Mouse (Mus musculus) testis, adult 2 months (tissue): ENCODE data around the gene Xylt1. TPM values are rescaled to one million over a fixed set of nuclear protein-coding genes. Genes with fewer than 3 reads are reported as not detected.

Experiments
- H3K27ac ChIP-seq: fragments of 200-500 bp; 2 replicates; pipeline ENCODE4 v1.5.1; 2012; ENCODE audit warnings: low read depth, low read length; ENCODE audit not compliant: control insufficient read depth, insufficient read depth
- H3K27me3 ChIP-seq: fragments of 200-500 bp; 2 replicates; pipeline ENCODE4 v1.6.1; 2012; ENCODE audit warnings: mild to moderate bottlenecking, low read length, moderate library complexity; ENCODE audit not compliant: control insufficient read depth, insufficient read depth
- H3K36me3 ChIP-seq: fragments of 200-500 bp; 2 replicates; pipeline ENCODE4 v1.6.1; 2012; ENCODE audit warnings: mild to moderate bottlenecking, low read length; ENCODE audit not compliant: control insufficient read depth, insufficient read depth
- H3K4me1 ChIP-seq: fragments of 200-500 bp; 2 replicates; pipeline ENCODE4 v1.6.1; 2012; ENCODE audit warnings: low read length; ENCODE audit not compliant: control insufficient read depth, insufficient read depth
- H3K4me3 ChIP-seq: fragments of 200-500 bp; 2 replicates; pipeline ENCODE4 v1.5.1; 2012; ENCODE audit warnings: low read depth, mild to moderate bottlenecking, low read length, moderate library complexity, mixed read lengths; ENCODE audit not compliant: control insufficient read depth
- CTCF ChIP-seq: fragments of 200-500 bp; IDR thresholded peaks from 2 replicates; pipeline ENCODE4 v1.5.1; 2012; ENCODE audit warnings: low read depth, mild to moderate bottlenecking, inconsistent platforms, low read length, moderate library complexity; ENCODE audit not compliant: control insufficient read depth, insufficient read depth, insufficient replicate concordance
- POLR2A ChIP-seq: fragments of 200-500 bp; IDR thresholded peaks from 2 replicates; pipeline ENCODE4 v1.6.1; 2012; ENCODE audit warnings: low read depth, mild to moderate bottlenecking, inconsistent platforms, low read length, moderate library complexity; ENCODE audit not compliant: control insufficient read depth
- polyA plus RNA-seq: library from polyadenylated mRNA; depleted of rRNA; stranded (reverse); fragments of >200 nt; gene quantifications from 2 replicates; pipeline ENCODE4 v1.2.3, GENCODE M21; 2012; rRNA removed

Gene Xylt1
- 0.79 and 1.0 TPM in 2 replicates for polyA plus RNA-seq

- no peak within 1 kb of the TSS for H3K27ac ChIP-seq
- no peaks in the 10 kb centered on the region for H3K27me3 ChIP-seq
These were observed at the start of gene Xylt1 for GRCm38 (mm10) chr7:117380418-117381187. TSS of gene Xylt1 (plus strand) at chr7:117380979.

DNA sequence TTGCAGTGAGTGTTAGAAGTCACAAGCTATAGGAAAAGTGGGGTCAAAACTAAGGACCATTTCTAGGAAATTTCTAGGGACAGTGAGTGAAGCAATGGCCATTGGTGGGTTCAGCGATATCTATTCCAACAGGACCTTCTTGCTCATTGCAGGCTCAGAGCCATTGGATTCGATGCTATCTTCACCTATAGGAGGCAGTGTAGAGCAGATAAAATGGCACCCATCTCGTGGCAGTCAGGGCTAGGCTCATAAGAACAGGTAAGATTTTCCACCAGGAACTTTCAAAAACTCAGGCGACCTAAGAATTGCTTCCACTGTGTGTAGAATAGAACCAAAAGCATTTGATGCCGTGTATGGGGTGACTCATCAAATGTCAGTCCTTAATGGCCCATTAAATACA, 46.8 kb upstream of the Xylt1 start:
- no peaks in the 10 kb centered on the region for H3K36me3 ChIP-seq
- H3K27me3 ChIP-seq, result no peaks in the 10 kb centered on the region
- no peak overlapping the region for H3K27ac ChIP-seq
- TF ChIP-seq CTCF, result no peak
- no peak for TF ChIP-seq POLR2A
- H3K4me3 ChIP-seq, result no peak overlapping the region
- no peaks in the 10 kb centered on the region for H3K4me1 ChIP-seq

More at GRCm38 (mm10) chr7:117380418-117381187, at the start of gene Xylt1:
- no peaks in the 10 kb centered on the region for H3K36me3 ChIP-seq
- H3K4me3 ChIP-seq, result peak within 1 kb of the TSS; percentile 71
- H3K4me1 ChIP-seq, result peaks cover 15% of the 10 kb centered on the region
- TF ChIP-seq POLR2A (0 out of 2 replicates have a peak, but pooled peaks have one; percentile 29), CTCF (no peak)

- no peak for TF ChIP-seq POLR2A
- no peak for TF ChIP-seq CTCF
- no peak overlapping the region for H3K27ac ChIP-seq
- no peaks in the 10 kb centered on the region for H3K27me3 ChIP-seq
- no peaks in the 10 kb centered on the region for H3K4me1 ChIP-seq
- H3K4me3 ChIP-seq, result no peak overlapping the region
- H3K36me3 ChIP-seq, result no peaks in the 10 kb centered on the region
These were observed 24.5 kb upstream of the Xylt1 start for GRCm38 (mm10) chr7:117356316-117356715.

GRCm38 (mm10) chr7:117357425-117358194, 23.2 kb upstream of the Xylt1 start:
- Histone ChIP-seq H3K36me3 (no peaks in the 10 kb centered on the region), H3K4me3 (no peak overlapping the region), H3K4me1 (no peaks in the 10 kb centered on the region), H3K27ac (no peak overlapping the region), H3K27me3 (no peaks in the 10 kb centered on the region)
- TF ChIP-seq CTCF (no peak), POLR2A (no peak)

DNA sequence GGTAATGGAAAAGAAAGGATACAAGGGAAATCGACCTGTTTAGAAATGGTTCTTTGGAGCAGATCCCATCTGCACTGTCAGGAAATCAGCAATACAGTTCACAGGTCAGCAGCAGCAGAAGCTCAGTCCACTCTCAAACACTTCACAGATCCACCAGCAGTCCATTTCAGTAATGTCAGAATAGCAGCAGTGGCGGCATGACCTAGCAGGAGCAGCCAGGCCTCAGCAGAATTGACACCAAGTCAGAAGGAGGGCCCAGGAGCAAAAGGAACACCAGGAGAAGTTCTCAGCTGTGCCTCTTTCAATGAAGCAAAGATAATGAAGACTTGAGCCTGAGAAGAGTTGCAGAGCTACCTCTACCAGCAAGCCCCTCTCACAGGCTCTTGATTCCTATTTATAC, 19.5 kb upstream of the Xylt1 start:
- no peak for TF ChIP-seq POLR2A
- TF ChIP-seq CTCF, result no peak
- Histone ChIP-seq H3K4me3 (no peak overlapping the region), H3K4me1 (no peaks in the 10 kb centered on the region), H3K36me3 (no peaks in the 10 kb centered on the region), H3K27ac (no peak overlapping the region), H3K27me3 (no peaks in the 10 kb centered on the region)

DNA sequence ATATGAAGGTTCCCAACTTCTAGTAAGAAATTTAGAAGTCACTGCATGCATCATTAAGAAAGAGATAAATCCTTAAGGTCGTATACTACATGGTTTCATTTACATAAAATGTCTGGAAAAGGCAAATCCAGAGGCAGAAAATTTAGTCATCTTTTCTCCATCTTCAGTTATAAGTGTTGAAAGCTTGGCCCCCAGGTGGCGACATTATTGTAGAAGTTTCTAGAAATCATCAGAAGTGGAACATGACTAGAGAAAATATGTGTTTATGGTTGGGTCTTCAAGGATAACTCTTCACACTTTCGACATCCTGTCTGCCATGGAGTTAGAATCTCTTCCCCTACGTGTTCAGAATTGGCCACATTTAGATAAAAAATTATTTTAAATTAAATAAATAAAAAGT, 18.3 kb upstream of the Xylt1 start:
- Histone ChIP-seq H3K4me3 (no peak overlapping the region), H3K36me3 (no peaks in the 10 kb centered on the region), H3K4me1 (no peaks in the 10 kb centered on the region), H3K27ac (no peak overlapping the region), H3K27me3 (no peaks in the 10 kb centered on the region)
- TF ChIP-seq POLR2A (no peak), CTCF (no peak)

- Histone ChIP-seq H3K36me3 (no peaks in the 10 kb centered on the region), H3K27me3 (no peaks in the 10 kb centered on the region), H3K4me3 (no peak overlapping the region), H3K27ac (peak overlapping the region; percentile 62; the same call in 1 of the 2 replicates), H3K4me1 (no peaks in the 10 kb centered on the region)
- TF ChIP-seq POLR2A, result no peak
- TF ChIP-seq CTCF, result no peak
These were observed 12.0 kb upstream of the Xylt1 start for GRCm38 (mm10) chr7:117368647-117369289.
